Mouse (Mus musculus) left cerebral cortex, adult 2 months (tissue): ENCODE data around the gene Cdc40. TPM values are rescaled to one million over a fixed set of nuclear protein-coding genes. Genes with fewer than 3 reads are reported as not detected.

Experiments used
- DNase-seq, 2 experiments: peaks; one replicate each; pipeline ENCODE4 v3.0.0; 2021 to 2022; ENCODE audit warnings: low spot score in 2 of 2, mixed read lengths in 1 of 2; ENCODE audit errors: extremely low spot score in 1 of 2
- H3K27ac ChIP-seq: fragments of 200-600 bp; 2 replicates; pipeline ENCODE4 v1.8.1; 2022
- H3K4me3 ChIP-seq: fragments of 200-600 bp; 2 replicates; pipeline ENCODE4 v1.8.1; 2022
- CTCF ChIP-seq: fragments of 200-600 bp; IDR thresholded peaks from 2 replicates; pipeline ENCODE4 v1.8.1; 2022; ENCODE audit warnings: antibody characterized with exemption, mild to moderate bottlenecking, moderate library complexity
- intact Hi-C: fragments of 180-260 bp; cut with DNase I; formaldehyde crosslinking; loops from one replicate; pipeline ENCODE4 v1.15.1; 2025
- long read RNA-seq, 2 experiments: library from polyadenylated mRNA; stranded (forward); transcript quantifications; one replicate each; pipeline ENCODE4 v2.0.0; 2021; ENCODE audit warnings: borderline mapping rate in 2 of 2
- total RNA-seq, 2 experiments: library from RNA; stranded (reverse); gene quantifications; 2 replicates each; pipeline ENCODE4 v1.2.3; 2021

Gene Cdc40
- total RNA-seq: 10 to 100 TPM; 43.6 to 46.7 TPM
- long read RNA-seq, experiment 1, transcript Cdc40-201 (15 exons, 3,534 nt): major isoform, 43 of 52 reads
- long read RNA-seq, experiment 1, partial matches to known transcripts: 5 of 52 reads
- long read RNA-seq, experiment 1, other reads (novel, unspliced or antisense): 4 of 52 reads
- long read RNA-seq, experiment 2, transcript Cdc40-201 (15 exons, 3,534 nt): major isoform, 32 of 41 reads
- long read RNA-seq, experiment 2, partial matches to known transcripts: 2 of 41 reads
- long read RNA-seq, experiment 2, other reads (novel, unspliced or antisense): 7 of 41 reads

DNA sequence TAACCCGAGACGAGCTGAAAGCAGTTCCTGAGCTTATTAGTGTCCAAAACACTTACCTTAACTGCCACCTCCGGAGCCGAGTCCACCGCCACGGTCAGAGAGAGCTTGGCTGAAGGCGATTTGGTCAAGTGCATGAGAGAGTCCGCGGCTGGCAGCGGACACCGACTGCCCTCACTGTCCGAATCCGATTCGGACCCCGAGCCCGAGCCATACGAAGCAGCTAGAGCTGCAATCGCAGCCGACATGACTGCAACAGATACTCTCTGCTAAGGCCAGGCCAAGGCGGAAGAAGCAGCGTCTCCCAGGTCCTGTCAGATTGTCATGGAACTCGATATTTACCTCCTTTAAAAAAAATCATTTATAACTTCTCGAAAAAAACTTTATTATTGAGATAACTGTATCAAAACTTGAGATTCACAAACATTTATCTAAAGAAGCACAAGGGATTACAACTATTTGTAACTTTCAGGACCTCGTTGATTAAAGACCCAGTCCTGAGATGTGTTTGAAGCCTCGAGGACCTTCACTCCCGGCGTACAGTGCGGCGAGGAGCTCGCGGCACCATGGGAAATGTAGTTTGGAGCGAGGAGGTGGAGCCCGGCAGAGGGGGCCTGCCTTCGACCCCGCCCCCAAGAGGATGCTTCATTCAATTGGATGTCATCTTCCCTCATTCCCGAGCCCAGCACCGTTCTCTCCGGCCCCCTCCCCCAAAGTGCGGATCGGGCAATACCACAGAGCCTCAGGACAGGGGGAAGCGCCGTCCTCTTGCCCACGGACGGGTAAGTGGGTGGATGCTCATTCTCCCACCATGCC is at the start of gene Cdc40, which contains the start of gene Wasf1:
Gene Cdc40, minus strand, starts transcription at position 481 of the 813 bp plus-strand sequence.
Gene Wasf1, plus strand, starts transcription at position 645 of the 813 bp plus-strand sequence.
- TF ChIP-seq CTCF: no peak
- Histone ChIP-seq H3K4me3 (peak within 1 kb of the TSS; percentile 64), H3K27ac (peak within 1 kb of the TSS; percentile 100)
- DNase-seq: peak; percentile 97 to 98
- intact Hi-C loops: loop anchor here (2.0 to 5.0 kb wide), 2 partner anchors 89 to 244 kb away; no protein-coding TSS in a partner anchor

- no peak for DNase-seq
- TF ChIP-seq CTCF: no peak
- H3K27ac ChIP-seq: no peak overlapping the region; the same call in 1 of the 2 replicates
- intact Hi-C loops: no loop called here
- H3K4me3 ChIP-seq: no peak overlapping the region
These were observed 36.4 kb upstream of the Cdc40 start for GRCm38 (mm10) chr10:40919464-40919863.

DNA sequence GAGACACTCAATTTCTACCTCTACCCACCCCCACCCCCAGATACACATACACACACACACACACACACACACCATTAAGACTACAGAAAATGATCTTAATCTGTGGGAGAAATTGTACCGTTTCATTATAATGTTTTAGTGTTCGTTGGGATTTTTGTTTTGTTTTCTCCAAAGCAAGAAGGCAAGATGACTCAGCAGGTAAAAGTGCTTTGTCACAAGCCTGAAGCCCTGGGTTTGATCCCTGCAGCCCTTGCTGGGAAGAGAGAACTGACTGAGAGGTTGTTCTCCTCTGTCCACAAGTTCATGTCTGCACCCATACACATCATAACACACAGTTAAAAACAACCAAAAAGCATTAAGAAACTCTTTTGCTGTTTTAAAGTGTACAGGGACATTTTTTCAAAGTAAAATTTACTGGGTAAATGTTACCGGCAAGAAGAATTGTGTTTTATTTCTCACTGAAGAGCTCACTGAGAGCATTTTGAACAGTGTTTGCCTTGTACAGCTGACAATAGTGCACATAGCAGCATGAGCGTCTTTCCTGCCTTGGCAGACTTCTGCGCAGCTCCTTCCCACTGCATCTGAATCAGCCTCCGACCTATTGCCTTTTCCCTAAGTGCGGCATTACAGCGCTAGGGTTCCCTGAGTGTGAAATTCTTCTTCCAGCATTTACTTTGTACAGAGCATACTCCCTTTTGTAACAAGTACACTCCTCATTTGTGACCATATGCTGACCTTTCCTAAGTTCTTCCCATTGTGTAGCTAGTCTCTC is 35.7 kb upstream of the Cdc40 start:
- intact Hi-C loops: no loop called here

DNA sequence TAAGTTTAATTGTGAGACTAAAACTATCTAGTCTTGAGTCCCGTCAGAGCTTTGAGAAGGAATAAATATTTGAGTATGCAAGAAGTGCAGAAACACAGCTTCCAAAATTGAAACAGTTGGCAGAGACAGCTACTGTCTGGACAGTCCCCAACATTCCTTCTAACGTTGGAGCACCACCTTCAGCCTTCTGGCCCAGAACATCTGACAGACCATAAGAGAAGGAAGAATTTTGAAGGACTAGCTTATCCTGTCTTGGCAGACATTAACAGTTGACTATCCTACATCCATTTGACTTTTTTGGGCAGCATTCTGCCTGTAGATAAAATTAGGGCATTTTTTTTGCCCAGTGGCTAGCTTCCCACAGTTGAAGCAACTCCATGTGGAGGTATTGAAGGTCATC is 32.1 kb upstream of the Cdc40 start:
- Histone ChIP-seq H3K4me3 (no peak overlapping the region), H3K27ac (no peak overlapping the region)
- no peak for DNase-seq
- intact Hi-C loops: no loop called here
- TF ChIP-seq CTCF: no peak

More for the DNA sequence above, 35.7 kb upstream of the Cdc40 start:
- no peak for DNase-seq
- Histone ChIP-seq H3K27ac (peak overlapping the region; percentile 40; the same call in 1 of the 2 replicates), H3K4me3 (peak overlapping the region; percentile 2; the same call in 1 of the 2 replicates)
- TF ChIP-seq CTCF: no peak

DNA sequence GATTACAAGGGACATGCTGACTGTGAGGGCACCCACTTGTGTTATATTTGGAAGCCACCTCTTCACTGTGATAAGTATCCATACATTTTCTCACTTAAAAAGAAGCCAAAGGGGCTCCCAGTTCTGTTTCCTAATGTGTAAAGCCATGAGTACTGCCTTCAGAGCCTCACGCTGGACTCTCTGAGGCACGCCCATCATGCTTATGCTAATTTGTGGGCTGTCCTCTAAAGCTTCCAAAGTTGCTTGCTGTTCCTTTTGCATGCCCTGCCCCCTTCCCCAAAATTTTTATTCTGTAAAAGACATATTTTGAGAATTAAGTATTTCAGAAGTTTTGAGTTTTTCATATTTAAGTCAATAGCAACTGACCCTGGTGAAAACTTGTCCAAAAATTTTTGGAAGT is 27.7 kb upstream of the Cdc40 start:
- TF ChIP-seq CTCF: no peak
- Histone ChIP-seq H3K4me3 (no peak overlapping the region), H3K27ac (no peak overlapping the region)
- intact Hi-C loops: no loop called here
- DNase-seq: no peak

DNA sequence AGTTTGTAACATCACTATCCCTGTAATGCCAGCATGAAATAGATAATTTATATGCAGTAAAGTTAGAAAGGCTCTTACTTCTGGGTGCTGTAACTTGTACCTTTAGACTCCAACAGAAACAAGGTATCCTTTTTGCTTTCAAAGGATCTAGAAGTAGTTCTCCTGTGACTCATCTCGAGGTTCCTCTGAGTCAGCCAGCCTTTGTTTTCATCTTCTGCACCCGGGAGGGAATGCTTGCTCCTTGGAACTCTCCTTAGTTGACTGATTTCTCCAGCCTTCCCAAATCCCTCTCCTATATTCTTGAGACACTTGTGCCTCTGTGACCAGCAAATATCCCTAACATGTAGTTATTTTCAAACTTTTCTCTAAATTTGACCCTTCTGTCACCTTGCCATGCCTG is 25.5 kb upstream of the Cdc40 start:
- no peak for TF ChIP-seq CTCF
- DNase-seq: no peak
- intact Hi-C loops: no loop called here
- H3K4me3 ChIP-seq: no peak overlapping the region
- 0 out of 2 replicates have a peak overlapping the region, but pooled peaks have one; percentile 11 for H3K27ac ChIP-seq

GRCm38 (mm10) chr10:40906802-40907201 is 23.7 kb upstream of the Cdc40 start:
- no peak overlapping the region for H3K4me3 ChIP-seq
- 0 out of 2 replicates have a peak overlapping the region, but pooled peaks have one; percentile 32 for H3K27ac ChIP-seq
- intact Hi-C loops: no loop called here
- DNase-seq: no peak
- no peak for TF ChIP-seq CTCF

- Histone ChIP-seq H3K4me3 (no peak overlapping the region), H3K27ac (no peak overlapping the region)
- no peak for TF ChIP-seq CTCF
- DNase-seq: no peak
- intact Hi-C loops: no loop called here
These were observed 23.0 kb upstream of the Cdc40 start for GRCm38 (mm10) chr10:40906131-40906530.

DNA sequence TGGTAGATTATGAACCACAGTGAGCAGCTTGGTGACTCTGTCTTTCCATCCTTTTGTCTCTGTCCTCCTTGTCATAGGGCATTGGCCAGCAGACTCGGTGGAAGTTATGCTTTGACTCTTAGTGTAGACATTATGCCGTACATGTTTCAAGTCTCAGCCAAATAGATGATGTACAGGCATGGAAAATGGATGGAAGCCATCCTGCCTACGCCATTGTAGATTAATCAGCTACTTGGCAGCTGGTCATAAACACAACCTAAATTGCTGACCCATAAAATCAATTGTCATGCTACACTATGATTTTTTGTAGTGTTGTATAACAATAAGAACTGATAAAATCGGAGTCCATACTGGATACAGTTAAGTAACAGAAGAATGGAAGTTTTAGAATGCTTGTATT is 18.7 kb upstream of the Cdc40 start:
- intact Hi-C loops: no loop called here
- Histone ChIP-seq H3K4me3 (no peak overlapping the region), H3K27ac (no peak overlapping the region)
- DNase-seq: no peak
- no peak for TF ChIP-seq CTCF

GRCm38 (mm10) chr10:40896656-40897055 is 13.5 kb upstream of the Cdc40 start:
- TF ChIP-seq CTCF: no peak
- Histone ChIP-seq H3K4me3 (no peak overlapping the region), H3K27ac (peak overlapping the region; percentile 13; the same call in 1 of the 2 replicates)
- intact Hi-C loops: no loop called here
- no peak for DNase-seq

DNA sequence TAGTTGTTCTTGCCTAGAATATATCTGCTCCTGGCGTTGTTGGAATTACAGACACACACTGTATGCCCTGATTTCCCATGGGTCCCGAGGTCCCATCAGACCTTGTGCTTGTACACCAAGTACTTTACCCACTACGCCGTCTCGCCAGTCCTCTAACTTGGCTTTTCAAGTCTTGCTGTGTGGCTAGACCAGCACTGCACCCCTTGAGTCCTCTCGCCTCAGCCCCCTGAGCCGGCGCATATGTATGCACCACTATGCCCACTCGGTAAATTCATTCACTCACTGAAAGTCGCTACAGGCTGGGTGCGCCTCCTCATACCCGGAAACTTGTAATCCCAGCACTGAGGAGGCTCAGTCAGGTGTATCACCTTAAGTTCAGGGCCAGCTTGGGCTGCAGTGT is 12.7 kb upstream of the Cdc40 start:
- H3K27ac ChIP-seq: no peak overlapping the region
- intact Hi-C loops: no loop called here
- H3K4me3 ChIP-seq: no peak overlapping the region
- no peak for DNase-seq
- TF ChIP-seq CTCF: no peak
